Mouse (Mus musculus) liver, embryonic 14.5 days (tissue): ENCODE measurements around the gene Hyal2. TPM values are rescaled to one million over a fixed set of nuclear protein-coding genes. Genes with fewer than 3 reads are reported as not detected.

Experiments
- ATAC-seq: fragments of 200-750 bp; cut with Nextera tagmentation; 2 replicates; pipeline ENCODE4 v1.8.0; 2017; ENCODE audit warnings: moderate number of reproducible peaks, mild to moderate bottlenecking, moderate library complexity; ENCODE audit not compliant: insufficient read depth
- DNase-seq, 3 experiments: peaks; one replicate each; pipeline ENCODE4 v3.0.0-alpha.2; 2012 to 2013; ENCODE audit warnings: low read depth in 3 of 3, low spot score in 3 of 3
- H3K27ac ChIP-seq: fragments of 300-500 bp; sonication (generic); 2 replicates; pipeline ENCODE4 v1.5.1; 2014; ENCODE audit warnings: moderate library complexity, mild to moderate bottlenecking, control low read depth, inconsistent platforms
- H3K27me3 ChIP-seq: fragments of 300-500 bp; sonication (generic); 2 replicates; pipeline ENCODE4 v1.6.1; 2014; ENCODE audit warnings: mild to moderate bottlenecking, low read length, moderate library complexity; ENCODE audit not compliant: control insufficient read depth, insufficient read depth
- H3K36me3 ChIP-seq: fragments of 300-500 bp; sonication (generic); replicated peaks from 2 replicates; pipeline ENCODE4 v1.6.1; 2014; ENCODE audit warnings: low read depth; ENCODE audit not compliant: control insufficient read depth, insufficient read depth
- H3K4me1 ChIP-seq, 2 experiments: fragments of 200-500 bp in 1 of 2; fragments of 300-500 bp in 1 of 2; sonication (generic) in 1 of 2; replicated peaks; 2 replicates each; pipeline ENCODE4 v1.6.1; 2012 to 2014; ENCODE audit warnings: antibody characterized with exemption in 1 of 2, inconsistent platforms in 1 of 2, low read length in 1 of 2; ENCODE audit not compliant: control insufficient read depth in 2 of 2, insufficient read depth in 2 of 2
- H3K4me2 ChIP-seq: fragments of 300-500 bp; sonication (generic); 2 replicates; pipeline ENCODE4 v1.6.1; 2014; ENCODE audit warnings: low read depth, mild to moderate bottlenecking, control low read depth, moderate library complexity
- H3K4me3 ChIP-seq, 2 experiments: fragments of 200-500 bp in 1 of 2; fragments of 300-500 bp in 1 of 2; sonication (generic) in 1 of 2; 2 replicates each; pipeline ENCODE4 v1.5.1; 2012 to 2014; ENCODE audit warnings: low read depth in 2 of 2, low read length in 2 of 2, mild to moderate bottlenecking in 2 of 2, control low read depth in 1 of 2, inconsistent platforms in 1 of 2, moderate library complexity in 1 of 2; ENCODE audit not compliant: insufficient read depth in 1 of 2
- H3K9ac ChIP-seq: fragments of 300-500 bp; sonication (generic); replicated peaks from 2 replicates; pipeline ENCODE4 v1.6.1; 2014; ENCODE audit warnings: mild to moderate bottlenecking, control low read depth, moderate library complexity
- H3K9me3 ChIP-seq: fragments of 300-500 bp; sonication (generic); 2 replicates; pipeline ENCODE4 v1.6.1; 2016; ENCODE audit warnings: low read length, mixed read lengths; ENCODE audit not compliant: control insufficient read depth
- CTCF ChIP-seq: IDR thresholded peaks from 2 replicates; pipeline ENCODE4 v1.5.1; 2016; ENCODE audit warnings: antibody characterized with exemption, low read depth, control low read depth
- EP300 ChIP-seq: IDR thresholded peaks from 2 replicates; pipeline ENCODE4 v1.6.1; 2016; ENCODE audit warnings: antibody characterized with exemption, low read depth
- WGBS: fragments of 180-500 bp; shearing (Covaris S2); extraction: QIAGEN DNeasy Blood & Tissue Kit; methylation state at CpG from one replicate; pipeline ENCODE4 v1.1.7; 2014; ENCODE audit not compliant: insufficient replicate concordance; 5-methylcytosine and 5-hydroxymethylcytosine counted together
- polyA plus RNA-seq, 2 experiments: library from polyadenylated mRNA; depleted of rRNA in 1 of 2; stranded (reverse) in 1 of 2; unstranded in 1 of 2; fragments of >200 nt; fragmentation: Nextera tagmentation in 1 of 2; extraction: Ambion mirVana in 1 of 2; gene quantifications; 2 replicates each; pipeline versions ENCODE4 v1.2.1 to v1.2.3; 2012 to 2014

The Hyal2 gene
- polyA plus RNA-seq, 2 experiments = 19.9 to 47.0 TPM

- Histone ChIP-seq H3K9me3 (no peaks in the 10 kb centered on the region), H3K36me3 (peaks cover 42% of the 10 kb centered on the region), H3K9ac (no peak overlapping the region), H3K4me3 (no peak overlapping the region), H3K4me2 (no peak overlapping the region), H3K4me1 (peaks cover 5 to 12% of the 10 kb centered on the region in 2 experiments), H3K27ac (no peak overlapping the region; the same call in 1 of the 2 replicates), H3K27me3 (no peaks in the 10 kb centered on the region)
- 67% methylated on average over 13 of the region's 13 CpGs for WGBS
- DNase-seq (no peak), ATAC-seq (no peak)
- TF ChIP-seq EP300 (no peak), CTCF (no peak)
Measured at GRCm38 (mm10) chr9:107619546-107619879, 51.8 kb downstream of the Hyal2 start.

- no peaks in the 10 kb centered on the region for H3K9me3 ChIP-seq
- no peak for TF ChIP-seq CTCF
- TF ChIP-seq EP300 = no peak
- no peaks in the 10 kb centered on the region for H3K27me3 ChIP-seq
- DNase-seq (no peak), ATAC-seq (no peak)
- peaks cover 33% of the 10 kb centered on the region for H3K36me3 ChIP-seq
- H3K9ac ChIP-seq = no peak overlapping the region
- H3K4me2 ChIP-seq = no peak overlapping the region
- H3K4me1 ChIP-seq = peaks cover 10 to 14% of the 10 kb centered on the region in 2 experiments
- H3K4me3 ChIP-seq = no peak overlapping the region
- no peak overlapping the region for H3K27ac ChIP-seq
Measured at GRCm38 (mm10) chr9:107620954-107621353, 53.2 kb downstream of the Hyal2 start.

Other genes with a start within 250 kb of the Hyal2 start
- 3.1 and 3.3 TPM in 2 replicates for gene Hemk1, start 229.6 kb upstream of the Hyal2 start, polyA plus RNA-seq (2012; rRNA removed)
- gene Hemk1, start 229.6 kb upstream of the Hyal2 start, polyA plus RNA-seq (2014; fragmentation: Nextera tagmentation; extraction: Ambion mirVana) = 2.2 and 3.5 TPM in 2 replicates
- 0.05 and 0.07 TPM in 2 replicates for gene 6430571L13Rik, start 227.3 kb upstream of the Hyal2 start, polyA plus RNA-seq (2012; rRNA removed)
- gene 6430571L13Rik, start 227.3 kb upstream of the Hyal2 start, polyA plus RNA-seq (2014; fragmentation: Nextera tagmentation; extraction: Ambion mirVana) = 0.20 TPM in 1 of 2 replicates, not detected in the other
- 0.06 and 0.08 TPM in 2 replicates for gene Cacna2d2, start 168.3 kb upstream of the Hyal2 start, polyA plus RNA-seq (2012; rRNA removed)
- gene Cacna2d2, start 168.3 kb upstream of the Hyal2 start, polyA plus RNA-seq (2014; fragmentation: Nextera tagmentation; extraction: Ambion mirVana) = not detected in 2 replicates
- 8.3 and 8.6 TPM in 2 replicates for gene Tmem115, start 34.0 kb upstream of the Hyal2 start, polyA plus RNA-seq (2012; rRNA removed)
- gene Tmem115, start 34.0 kb upstream of the Hyal2 start, polyA plus RNA-seq (2014; fragmentation: Nextera tagmentation; extraction: Ambion mirVana) = 15.6 and 15.7 TPM in 2 replicates
- 9.8 and 12.1 TPM in 2 replicates for gene Cyb561d2, start 25.8 kb upstream of the Hyal2 start, polyA plus RNA-seq (2012; rRNA removed)
- gene Cyb561d2, start 25.8 kb upstream of the Hyal2 start, polyA plus RNA-seq (2014; fragmentation: Nextera tagmentation; extraction: Ambion mirVana) = 14.1 and 14.3 TPM in 2 replicates
- 10.5 and 12.9 TPM in 2 replicates for gene Nprl2, start 25.7 kb upstream of the Hyal2 start, polyA plus RNA-seq (2012; rRNA removed)
- 9.2 and 10.2 TPM in 2 replicates for gene Nprl2, start 25.7 kb upstream of the Hyal2 start, polyA plus RNA-seq (2014; fragmentation: Nextera tagmentation; extraction: Ambion mirVana)
- 0.19 and 0.25 TPM in 2 replicates for gene Zmynd10, start 20.6 kb upstream of the Hyal2 start, polyA plus RNA-seq (2012; rRNA removed)
- gene Zmynd10, start 20.6 kb upstream of the Hyal2 start, polyA plus RNA-seq (2014; fragmentation: Nextera tagmentation; extraction: Ambion mirVana) = 0.20 and 0.28 TPM in 2 replicates
- 9.8 and 13.6 TPM in 2 replicates for gene Rassf1, start 16.4 kb upstream of the Hyal2 start, polyA plus RNA-seq (2012; rRNA removed)
- 11.2 and 12.0 TPM in 2 replicates for gene Rassf1, start 16.4 kb upstream of the Hyal2 start, polyA plus RNA-seq (2014; fragmentation: Nextera tagmentation; extraction: Ambion mirVana)
- gene Tusc2, start 4.7 kb upstream of the Hyal2 start, polyA plus RNA-seq (2012; rRNA removed) = 20.3 and 22.6 TPM in 2 replicates
- 39.7 and 40.4 TPM in 2 replicates for gene Tusc2, start 4.7 kb upstream of the Hyal2 start, polyA plus RNA-seq (2014; fragmentation: Nextera tagmentation; extraction: Ambion mirVana)
- gene Hyal1, start 9.0 kb downstream of the Hyal2 start, polyA plus RNA-seq (2012; rRNA removed) = 1.2 and 1.3 TPM in 2 replicates
- gene Hyal1, start 9.0 kb downstream of the Hyal2 start, polyA plus RNA-seq (2014; fragmentation: Nextera tagmentation; extraction: Ambion mirVana) = 1.2 and 1.4 TPM in 2 replicates
- 11.4 and 16.9 TPM in 2 replicates for gene Naa80, start 10.9 kb downstream of the Hyal2 start, polyA plus RNA-seq (2012; rRNA removed)
- 8.9 and 11.8 TPM in 2 replicates for gene Naa80, start 10.9 kb downstream of the Hyal2 start, polyA plus RNA-seq (2014; fragmentation: Nextera tagmentation; extraction: Ambion mirVana)
- gene Hyal3, start 12.9 kb downstream of the Hyal2 start, polyA plus RNA-seq (2012; rRNA removed) = 0.45 and 0.80 TPM in 2 replicates
- gene Hyal3, start 12.9 kb downstream of the Hyal2 start, polyA plus RNA-seq (2014; fragmentation: Nextera tagmentation; extraction: Ambion mirVana) = 0.69 and 0.87 TPM in 2 replicates
- 113 and 135 TPM in 2 replicates for gene Ifrd2, start 19.7 kb downstream of the Hyal2 start, polyA plus RNA-seq (2012; rRNA removed)
- 149 and 173 TPM in 2 replicates for gene Ifrd2, start 19.7 kb downstream of the Hyal2 start, polyA plus RNA-seq (2014; fragmentation: Nextera tagmentation; extraction: Ambion mirVana)
- 0.22 and 0.31 TPM in 2 replicates for gene Sema3b, start 41.3 kb downstream of the Hyal2 start, polyA plus RNA-seq (2012; rRNA removed)
- gene Sema3b, start 41.3 kb downstream of the Hyal2 start, polyA plus RNA-seq (2014; fragmentation: Nextera tagmentation; extraction: Ambion mirVana) = 0.25 and 0.33 TPM in 2 replicates
- gene Gnai2, start 67.4 kb downstream of the Hyal2 start, polyA plus RNA-seq (2012; rRNA removed) = 94.3 and 124 TPM in 2 replicates
- gene Gnai2, start 67.4 kb downstream of the Hyal2 start, polyA plus RNA-seq (2014; fragmentation: Nextera tagmentation; extraction: Ambion mirVana) = 137 and 138 TPM in 2 replicates
- gene Slc38a3, start 101.6 kb downstream of the Hyal2 start, polyA plus RNA-seq (2012; rRNA removed) = 23.5 and 25.0 TPM in 2 replicates
- gene Slc38a3, start 101.6 kb downstream of the Hyal2 start, polyA plus RNA-seq (2014; fragmentation: Nextera tagmentation; extraction: Ambion mirVana) = 15.7 and 19.7 TPM in 2 replicates
- not detected in 2 replicates for gene Gnat1, start 111.8 kb downstream of the Hyal2 start, polyA plus RNA-seq (2012; rRNA removed)
- 0.62 and 0.76 TPM in 2 replicates for gene Gnat1, start 111.8 kb downstream of the Hyal2 start, polyA plus RNA-seq (2014; fragmentation: Nextera tagmentation; extraction: Ambion mirVana)
- 3.1 and 3.5 TPM in 2 replicates for gene Sema3f, start 142.5 kb downstream of the Hyal2 start, polyA plus RNA-seq (2012; rRNA removed)
- 0.69 and 1.1 TPM in 2 replicates for gene Sema3f, start 142.5 kb downstream of the Hyal2 start, polyA plus RNA-seq (2014; fragmentation: Nextera tagmentation; extraction: Ambion mirVana)
- gene Rbm5, start 203.1 kb downstream of the Hyal2 start, polyA plus RNA-seq (2012; rRNA removed) = 23.7 and 35.2 TPM in 2 replicates
- gene Rbm5, start 203.1 kb downstream of the Hyal2 start, polyA plus RNA-seq (2014; fragmentation: Nextera tagmentation; extraction: Ambion mirVana) = 40.8 and 45.1 TPM in 2 replicates